In the genomic region with DNA sequence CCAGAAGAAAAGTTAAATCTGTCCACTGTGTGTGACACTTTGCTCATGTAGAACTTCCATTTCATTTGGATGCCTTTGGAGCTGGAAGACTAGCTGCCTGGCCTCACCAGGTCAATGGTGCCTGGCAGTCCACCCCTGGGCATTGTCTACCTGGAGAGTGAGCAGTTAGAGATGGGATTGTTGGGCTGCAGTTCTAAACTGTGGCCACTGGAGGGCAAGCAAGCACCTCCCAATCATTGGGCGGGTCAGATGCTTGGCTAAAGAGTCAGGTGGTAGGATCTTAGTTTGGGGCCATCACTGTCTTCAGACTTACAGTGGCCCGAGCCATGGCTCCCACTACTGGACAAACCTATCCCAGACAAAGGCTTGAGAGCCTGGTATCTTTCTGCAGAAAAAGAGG, we compare ENCODE assay signal across 9 mouse cellular contexts. TPM values are rescaled to one million over a fixed set of nuclear protein-coding genes. Genes with fewer than 3 reads are reported as not detected.
DNase-seq lines count a peak whose midpoint lies in the region; ATAC-seq and TF ChIP-seq lines count a peak whose summit lies in the region.
"Had no signal": no experiment of that assay in that cellular context is flagged by ENCODE, and none has a peak within 500 bp of the region (broad histone marks: within the 10 kb centered on the region; RNA-seq: fewer than 3 reads in every experiment).

No protein-coding gene starts in this region.

- TF ChIP-seq CTCF in bone marrow, adult 2 months (IDR thresholded peaks at IDR 0.05; ENCODE audit: control insufficient read depth, insufficient read depth, low read length) = peak; percentile 90

- H3K4me3 ChIP-seq in ES-E14 (ENCODE audit: insufficient read depth in 1 of 2, low read depth in 1 of 2, low read length in 2 of 2, poor library complexity in 1 of 2, severe bottlenecking in 1 of 2) = no peak overlapping the region
- no peak overlapping the region for H3K4me3 ChIP-seq in bone marrow, adult 2 months (replicated peaks; ENCODE audit: control insufficient read depth, low read depth, low read length)
- H3K4me3 ChIP-seq in embryonic facial prominence, embryonic 12.5 days = no peak overlapping the region
- H3K4me3 ChIP-seq: lung, embryonic 15.5 days had no signal

- in situ Hi-C loops in ES-E14 (cut with MboI; ENCODE audit: low sequenced_read_pairs in 2 of 2, unreplicated experiment in 2 of 2) = loop anchor here (5.0 to 10.0 kb wide), 2 partner anchors 156 to 158 kb away; no protein-coding TSS in a partner anchor

- H3K9me3 ChIP-seq in ES-E14 (ENCODE audit: control insufficient read depth, insufficient read depth, low read depth, low read length) = no peaks in the 10 kb centered on the region
- no peaks in the 10 kb centered on the region for H3K9me3 ChIP-seq in embryonic facial prominence, embryonic 12.5 days
- H3K9me3 ChIP-seq: lung, embryonic 15.5 days had no signal

- H3K27ac ChIP-seq in ES-E14 (ENCODE audit: insufficient read depth, low read depth, low read length, poor library complexity, severe bottlenecking) = no peak overlapping the region
- H3K27ac ChIP-seq in bone marrow, adult 2 months (ENCODE audit: control insufficient read depth, insufficient read depth, low read depth, low read length, poor library complexity) = no peak overlapping the region
- H3K27ac ChIP-seq in embryonic facial prominence, embryonic 12.5 days = no peak overlapping the region
- H3K27ac ChIP-seq: lung, embryonic 15.5 days had no signal

- DNase-seq in ES-E14 (ENCODE audit: low read depth, low spot score) = peak; percentile 55
- peak; percentile 81 for DNase-seq in heart, postnatal 4 days
- DNase-seq in layer of hippocampus, adult 8-10 months (ENCODE audit: low spot score in 2 of 2) = peak; percentile 48 to 55
- peak; percentile 70 for DNase-seq in lung, postnatal 25 days (ENCODE audit: low spot score)
- peak; percentile 40 for DNase-seq in retina, adult 2 months (ENCODE audit: low read depth, low spot score)
- DNase-seq in thymus, postnatal 36 days = peak; percentile 66

- WGBS in bone marrow, adult 2 months = 9% methylated on average over 2 of the region's 2 CpGs
- 2% methylated on average over 2 of the region's 2 CpGs for WGBS in embryonic facial prominence, embryonic 12.5 days

- H3K4me2 ChIP-seq in embryonic facial prominence, embryonic 12.5 days (replicated peaks) = no peak overlapping the region
- H3K4me2 ChIP-seq: lung, embryonic 15.5 days had no signal

- H3K27me3 ChIP-seq in embryonic facial prominence, embryonic 12.5 days = 0 out of 2 replicates have a peak, but pooled peaks cover 2% of the 10 kb centered on the region
- H3K27me3 ChIP-seq: lung, embryonic 15.5 days had no signal

- TF ChIP-seq POLR2A in bone marrow, adult 2 months (IDR thresholded peaks at IDR 0.05; ENCODE audit: borderline replicate concordance, control insufficient read depth, low read depth, low read length) = no peak

- ATAC-seq in embryonic facial prominence, embryonic 12.5 days (ENCODE audit: insufficient number of reproducible peaks, insufficient read depth, low FRiP score, low TSS enrichment) = 0 out of 2 replicates have a peak, but pooled peaks have one; percentile 23

- no peak overlapping the region for H3K9ac ChIP-seq in ES-E14 (ENCODE audit: insufficient read depth, low read depth, low read length, poor library complexity, severe bottlenecking)
- no peak overlapping the region for H3K9ac ChIP-seq in embryonic facial prominence, embryonic 12.5 days
- H3K9ac ChIP-seq: lung, embryonic 15.5 days had no signal

- no peaks in the 10 kb centered on the region for H3K36me3 ChIP-seq in ES-E14 (ENCODE audit: control insufficient read depth, insufficient read depth, low read length, poor library complexity, severe bottlenecking)
- H3K36me3 ChIP-seq in embryonic facial prominence, embryonic 12.5 days = no peaks in the 10 kb centered on the region
- H3K36me3 ChIP-seq: lung, embryonic 15.5 days had no signal

- peaks cover 0 to 3% of the 10 kb centered on the region in 2 experiments; a peak in 1 of 4 replicates for H3K4me1 ChIP-seq in ES-E14 (ENCODE audit: control insufficient read depth in 2 of 2, insufficient read depth in 2 of 2, low read length in 2 of 2, poor library complexity in 1 of 2)
- H3K4me1 ChIP-seq in bone marrow, adult 2 months (ENCODE audit: control insufficient read depth, insufficient read depth, low read length) = no peaks in the 10 kb centered on the region
- peaks cover 5% of the 10 kb centered on the region; the same call in 1 of the 2 replicates for H3K4me1 ChIP-seq in embryonic facial prominence, embryonic 12.5 days

TF ChIP-seq in ES-E14, 5 proteins besides CTCF, POLR2A, EP300 and RAD21:
- peak; percentile 86 for TF ChIP-seq ZC3H11A (IDR thresholded peaks at IDR 0.05; ENCODE audit: borderline replicate concordance, low read depth, low read length)
- no peak for TF ChIP-seq ZNF384 (IDR thresholded peaks at IDR 0.05; ENCODE audit: low read depth, low read length)
- no peak for TF ChIP-seq CHD2 (IDR thresholded peaks at IDR 0.05; ENCODE audit: low read depth, low read length)
- no peak for TF ChIP-seq MAFK (IDR thresholded peaks at IDR 0.05; ENCODE audit: insufficient read depth, low read depth, low read length)

RNA-seq across cellular contexts. Expression of a gene that starts 41.8 kb away (rescaled TPM):
- 8.3 and 11.5 TPM in 2 replicates for total RNA-seq in ES-E14 (2012; rRNA removed)
- 20.3 and 32.2 TPM in 2 replicates for polyA plus RNA-seq in bone marrow, adult 2 months (2011; ENCODE audit: insufficient read depth, insufficient read length, low replicate concordance, missing spikeins)
- polyA plus RNA-seq in embryonic facial prominence, embryonic 12.5 days (2016; fragmentation: Nextera tagmentation; extraction: Ambion mirVana) = 0.93 and 2.1 TPM in 2 replicates
- 1 to 10 TPM; 1.2 to 2.3 TPM for total RNA-seq in heart, postnatal 4 days (2021)
- 1 to 10 TPM in 2 of 4 experiments, under 1 TPM in 2; 0.69 to 3.4 (median 1.6) TPM for total RNA-seq in layer of hippocampus, adult 8-10 months (2022)
